Mouse (Mus musculus): ENCODE data around the gene Auts2. TPM values are rescaled to one million over a fixed set of nuclear protein-coding genes. Genes with fewer than 3 reads are reported as not detected.

The Auts2 gene
- polyA plus RNA-seq, 1 experiment from 2014 or later: 94.8 TPM

GRCm38 (mm10) chr5:132067750-132068739, 475.1 kb downstream of the Auts2 start:
- Histone ChIP-seq H3K9me3 (no peaks in the 10 kb centered on the region), H3K27ac (peak overlapping the region; percentile 56; the same call in 1 of the 2 replicates), H3K9ac (no peak overlapping the region), H3K36me3 (replicated peaks) (no peaks in the 10 kb centered on the region), H3K27me3 (no peaks in the 10 kb centered on the region), H3K4me1 (peaks cover 24% of the 10 kb centered on the region), H3K4me3 (replicated peaks) (no peak overlapping the region), H3K4me2 (no peak overlapping the region)
- no peak for ATAC-seq (ENCODE audit: low FRiP score)
- 64% methylated on average over 10 of the region's 10 CpGs for WGBS

- Histone ChIP-seq H3K9me3 (no peaks in the 10 kb centered on the region), H3K4me1 (no peaks in the 10 kb centered on the region), H3K4me3 (replicated peaks) (no peak overlapping the region), H3K9ac (no peak overlapping the region), H3K4me2 (no peak overlapping the region), H3K27me3 (no peaks in the 10 kb centered on the region), H3K36me3 (replicated peaks) (no peaks in the 10 kb centered on the region), H3K27ac (no peak overlapping the region)
- 90% methylated on average over 6 of the region's 6 CpGs for WGBS
- no peak for ATAC-seq (ENCODE audit: low FRiP score)
Observed at GRCm38 (mm10) chr5:132060116-132060515, 483.0 kb downstream of the Auts2 start.

GRCm38 (mm10) chr5:132052637-132053036, 490.5 kb downstream of the Auts2 start:
- WGBS: 74% methylated on average over 13 of the region's 13 CpGs
- ATAC-seq (ENCODE audit: low FRiP score): no peak
- no peaks in the 10 kb centered on the region for H3K9me3 ChIP-seq
- H3K36me3 ChIP-seq (replicated peaks): no peaks in the 10 kb centered on the region
- no peak overlapping the region for H3K4me2 ChIP-seq
- no peaks in the 10 kb centered on the region for H3K27me3 ChIP-seq
- no peak overlapping the region for H3K4me3 ChIP-seq (replicated peaks)
- no peak overlapping the region for H3K9ac ChIP-seq
- peaks cover 6% of the 10 kb centered on the region; the same call in 1 of the 2 replicates for H3K4me1 ChIP-seq
- no peak overlapping the region for H3K27ac ChIP-seq

- H3K4me2 ChIP-seq: no peak overlapping the region
- H3K4me3 ChIP-seq (replicated peaks): no peak overlapping the region
- 93% methylated on average over 6 of the region's 6 CpGs for WGBS
- no peaks in the 10 kb centered on the region for H3K4me1 ChIP-seq
- H3K9ac ChIP-seq: no peak overlapping the region
- no peaks in the 10 kb centered on the region for H3K9me3 ChIP-seq
- H3K27me3 ChIP-seq: no peaks in the 10 kb centered on the region
- H3K36me3 ChIP-seq (replicated peaks): no peaks in the 10 kb centered on the region
- H3K27ac ChIP-seq: no peak overlapping the region
- no peak for ATAC-seq (ENCODE audit: low FRiP score)
Observed at GRCm38 (mm10) chr5:132039584-132039983, 503.6 kb downstream of the Auts2 start.

GRCm38 (mm10) chr5:132033491-132034350, 509.4 kb downstream of the Auts2 start:
- H3K4me2 ChIP-seq: 0 out of 2 replicates have a peak overlapping the region, but pooled peaks have one; percentile 2

GRCm38 (mm10) chr5:132030941-132031531, 512.1 kb downstream of the Auts2 start:
- Histone ChIP-seq H3K9me3 (no peaks in the 10 kb centered on the region), H3K4me1 (peaks cover 28% of the 10 kb centered on the region), H3K27ac (peak overlapping the region; percentile 63), H3K36me3 (replicated peaks) (no peaks in the 10 kb centered on the region), H3K4me3 (replicated peaks) (no peak overlapping the region), H3K27me3 (no peaks in the 10 kb centered on the region), H3K9ac (no peak overlapping the region), H3K4me2 (peak overlapping the region; percentile 2; the same call in 1 of the 2 replicates)
- 35% methylated on average over 15 of the region's 15 CpGs for WGBS
- ATAC-seq (ENCODE audit: low FRiP score): peak; percentile 18; the same call in 1 of the 2 replicates

More at GRCm38 (mm10) chr5:132033491-132034350, 509.4 kb downstream of the Auts2 start:
- Histone ChIP-seq H3K9ac (no peak overlapping the region), H3K36me3 (replicated peaks) (no peaks in the 10 kb centered on the region), H3K4me3 (replicated peaks) (no peak overlapping the region), H3K4me1 (peaks cover 28% of the 10 kb centered on the region), H3K27me3 (no peaks in the 10 kb centered on the region), H3K9me3 (no peaks in the 10 kb centered on the region), H3K27ac (peak overlapping the region; percentile 68)
- ATAC-seq (ENCODE audit: low FRiP score): peak; percentile 66
- 40% methylated on average over 15 of the region's 15 CpGs for WGBS

- peak overlapping the region; percentile 16; the same call in 1 of the 2 replicates for H3K27ac ChIP-seq
- no peak for ATAC-seq (ENCODE audit: low FRiP score)
- no peaks in the 10 kb centered on the region for H3K27me3 ChIP-seq
- H3K9me3 ChIP-seq: no peaks in the 10 kb centered on the region
- H3K4me1 ChIP-seq: peaks cover 28% of the 10 kb centered on the region
- no peak overlapping the region for H3K4me3 ChIP-seq (replicated peaks)
- H3K36me3 ChIP-seq (replicated peaks): no peaks in the 10 kb centered on the region
- no peak overlapping the region for H3K9ac ChIP-seq
- H3K4me2 ChIP-seq: no peak overlapping the region
- WGBS: 78% methylated on average over 11 of the region's 11 CpGs
Observed at GRCm38 (mm10) chr5:132029638-132030037, 513.5 kb downstream of the Auts2 start.

GRCm38 (mm10) chr5:132029038-132029437, 514.1 kb downstream of the Auts2 start:
- Histone ChIP-seq H3K27ac (no peak overlapping the region), H3K9me3 (no peaks in the 10 kb centered on the region), H3K9ac (no peak overlapping the region), H3K4me3 (replicated peaks) (no peak overlapping the region), H3K4me1 (peaks cover 27% of the 10 kb centered on the region), H3K36me3 (replicated peaks) (no peaks in the 10 kb centered on the region), H3K4me2 (no peak overlapping the region), H3K27me3 (no peaks in the 10 kb centered on the region)
- WGBS: 85% methylated on average over 12 of the region's 12 CpGs
- ATAC-seq (ENCODE audit: low FRiP score): no peak

GRCm38 (mm10) chr5:132027859-132028498, 515.2 kb downstream of the Auts2 start:
- Histone ChIP-seq H3K9me3 (no peaks in the 10 kb centered on the region), H3K9ac (no peak overlapping the region), H3K4me3 (replicated peaks) (no peak overlapping the region), H3K36me3 (replicated peaks) (no peaks in the 10 kb centered on the region), H3K4me1 (peaks cover 16% of the 10 kb centered on the region; the same call in 1 of the 2 replicates), H3K4me2 (no peak overlapping the region), H3K27me3 (no peaks in the 10 kb centered on the region), H3K27ac (no peak overlapping the region)
- ATAC-seq (ENCODE audit: low FRiP score): no peak
- WGBS: 75% methylated on average over 5 of the region's 5 CpGs

GRCm38 (mm10) chr5:132013296-132013695, 529.8 kb downstream of the Auts2 start:
- H3K9ac ChIP-seq: no peak overlapping the region
- H3K4me2 ChIP-seq: no peak overlapping the region
- peaks cover 9% of the 10 kb centered on the region; the same call in 1 of the 2 replicates for H3K4me1 ChIP-seq
- no peak overlapping the region for H3K27ac ChIP-seq
- H3K4me3 ChIP-seq (replicated peaks): no peak overlapping the region
- 84% methylated on average over 7 of the region's 7 CpGs for WGBS
- no peaks in the 10 kb centered on the region for H3K27me3 ChIP-seq
- H3K9me3 ChIP-seq: 0 out of 2 replicates have a peak, but pooled peaks cover 3% of the 10 kb centered on the region
- ATAC-seq (ENCODE audit: low FRiP score): no peak
- no peaks in the 10 kb centered on the region for H3K36me3 ChIP-seq (replicated peaks)

GRCm38 (mm10) chr5:132011795-132012194, 531.3 kb downstream of the Auts2 start:
- Histone ChIP-seq H3K27ac (0 out of 2 replicates have a peak overlapping the region, but pooled peaks have one; percentile 25), H3K4me1 (peaks cover 9% of the 10 kb centered on the region; the same call in 1 of the 2 replicates), H3K36me3 (replicated peaks) (no peaks in the 10 kb centered on the region), H3K4me3 (replicated peaks) (no peak overlapping the region), H3K4me2 (no peak overlapping the region), H3K9ac (no peak overlapping the region), H3K9me3 (no peaks in the 10 kb centered on the region), H3K27me3 (no peaks in the 10 kb centered on the region)
- no peak for ATAC-seq (ENCODE audit: low FRiP score)

Measured in forebrain, embryonic 12.5 days (tissue).